Mouse (Mus musculus): ENCODE data around the gene Gm9972. TPM values are rescaled to one million over a fixed set of nuclear protein-coding genes. Genes with fewer than 3 reads are reported as not detected.

The Gm9972 gene
- polyA plus RNA-seq, 1 experiment from 2014 or later: not detected

- no peak overlapping the region for H3K4me2 ChIP-seq
- H3K4me1 ChIP-seq: no peaks in the 10 kb centered on the region
- H3K9me3 ChIP-seq (replicated peaks): no peaks in the 10 kb centered on the region
- no peak overlapping the region for H3K9ac ChIP-seq
- no peak for ATAC-seq (replicated peaks; ENCODE audit: low FRiP score)
- H3K4me3 ChIP-seq (replicated peaks): no peak overlapping the region
- no peaks in the 10 kb centered on the region for H3K27me3 ChIP-seq
- WGBS: 63% methylated on average over 8 of the region's 8 CpGs
- no peak overlapping the region for H3K27ac ChIP-seq
- H3K36me3 ChIP-seq: no peaks in the 10 kb centered on the region
Measured at GRCm38 (mm10) chr11:43086309-43087050, 50.9 kb downstream of the Gm9972 start.

Other genes with a start within 250 kb of the Gm9972 start
- gene Atp10b, start 114.1 kb downstream of the Gm9972 start, polyA plus RNA-seq (2015; fragmentation: Nextera tagmentation; extraction: Ambion mirVana): 0.68 and 0.98 TPM in 2 replicates